Mouse (Mus musculus) heart, embryonic 14.5 days (tissue): Measurements from ENCODE around the gene Amz2. TPM values are rescaled to one million over a fixed set of nuclear protein-coding genes. Genes with fewer than 3 reads are reported as not detected.
A peak's percentile ranks its signal among the peaks of the same experiment; 100 is the strongest.

Source experiments
- ATAC-seq: fragments of 200-750 bp; cut with Nextera tagmentation; 2 replicates; pipeline ENCODE4 v1.8.0; 2017; ENCODE audit warnings: low read depth, moderate TSS enrichment; ENCODE audit not compliant: insufficient number of reproducible peaks, insufficient read depth, low FRiP score
- H3K27ac ChIP-seq, 2 experiments: fragments of 200-500 bp in 1 of 2; fragments of 300-500 bp in 1 of 2; sonication (generic) in 1 of 2; replicated peaks in 1 of 2; 2 replicates each; pipeline ENCODE4 v1.5.1; 2012 to 2014; ENCODE audit warnings: low read depth in 2 of 2, low read length in 2 of 2, control low read depth in 1 of 2, mild to moderate bottlenecking in 1 of 2, mixed read lengths in 1 of 2; ENCODE audit not compliant: control insufficient read depth in 1 of 2, insufficient read depth in 1 of 2
- H3K27me3 ChIP-seq: fragments of 300-500 bp; sonication (generic); 2 replicates; pipeline ENCODE4 v1.6.1; 2014; ENCODE audit warnings: mild to moderate bottlenecking, low read length, control low read depth; ENCODE audit not compliant: control insufficient read depth, insufficient read depth
- H3K36me3 ChIP-seq: fragments of 300-500 bp; sonication (generic); 2 replicates; pipeline ENCODE4 v1.6.1; 2014; ENCODE audit warnings: mild to moderate bottlenecking, control low read depth, low read length, mixed read lengths; ENCODE audit not compliant: control insufficient read depth, insufficient read depth
- H3K4me1 ChIP-seq, 2 experiments: fragments of 200-500 bp in 1 of 2; fragments of 300-500 bp in 1 of 2; sonication (generic) in 1 of 2; 2 replicates each; pipeline ENCODE4 v1.6.1; 2012 to 2014; ENCODE audit warnings: low read length in 2 of 2, control low read depth in 1 of 2, mixed read lengths in 1 of 2; ENCODE audit not compliant: control insufficient read depth in 2 of 2, insufficient read depth in 2 of 2
- H3K4me2 ChIP-seq: fragments of 300-500 bp; sonication (generic); 2 replicates; pipeline ENCODE4 v1.6.1; 2014; ENCODE audit warnings: mild to moderate bottlenecking, low read length
- H3K4me3 ChIP-seq, 2 experiments: fragments of 200-500 bp in 1 of 2; fragments of 300-500 bp in 1 of 2; sonication (generic) in 1 of 2; 2 replicates each; pipeline ENCODE4 v1.5.1; 2012 to 2014; ENCODE audit warnings: low read length in 2 of 2, mild to moderate bottlenecking in 2 of 2, control low read depth in 1 of 2, low read depth in 1 of 2, moderate library complexity in 1 of 2; ENCODE audit not compliant: control insufficient read depth in 1 of 2, insufficient read depth in 1 of 2
- H3K9ac ChIP-seq: fragments of 300-500 bp; sonication (generic); 2 replicates; pipeline ENCODE4 v1.6.1; 2014; ENCODE audit warnings: mild to moderate bottlenecking, low read length
- H3K9me3 ChIP-seq: fragments of 300-500 bp; sonication (generic); 2 replicates; pipeline ENCODE4 v1.6.1; 2016; ENCODE audit warnings: low read length, control low read depth; ENCODE audit not compliant: control insufficient read depth
- WGBS: fragments of 180-500 bp; shearing (Covaris S2); extraction: QIAGEN DNeasy Blood & Tissue Kit; methylation state at CpG from one replicate; pipeline ENCODE4 v1.1.7; 2014; 5-methylcytosine and 5-hydroxymethylcytosine counted together
- polyA plus RNA-seq: library from polyadenylated mRNA; unstranded; fragments of >200 nt; fragmentation: Nextera tagmentation; extraction: Ambion mirVana; gene quantifications from 2 replicates; pipeline ENCODE4 v1.2.1, GENCODE M21; 2014

Amz2 gene
- polyA plus RNA-seq, 1 experiment from 2014 or later = 38.7 TPM

- ATAC-seq = no peak
- no peak overlapping the region for H3K27ac ChIP-seq
- H3K4me3 ChIP-seq = peak overlapping the region; percentile 73 to 97; a peak in 3 of 4 replicates
- peak overlapping the region; percentile 94 for H3K4me2 ChIP-seq
- 38% methylated on average over 15 of the region's 15 CpGs for WGBS
- peaks cover 7 to 16% of the 10 kb centered on the region in 2 experiments; a peak in 3 of 4 replicates for H3K4me1 ChIP-seq
- no peaks in the 10 kb centered on the region for H3K36me3 ChIP-seq
- peak overlapping the region; percentile 83 for H3K9ac ChIP-seq
- no peaks in the 10 kb centered on the region for H3K9me3 ChIP-seq
- no peaks in the 10 kb centered on the region for H3K27me3 ChIP-seq
Observed at GRCm38 (mm10) chr11:109470921-109471861, 45.4 kb downstream of the Amz2 start.

GRCm38 (mm10) chr11:109472171-109472691, 46.5 kb downstream of the Amz2 start:
- peak overlapping the region; percentile 83 for H3K9ac ChIP-seq
- under 1% methylated on average over 33 of the region's 33 CpGs for WGBS
- peak overlapping the region; percentile 73 to 97 for H3K4me3 ChIP-seq
- peaks cover 9 to 16% of the 10 kb centered on the region in 2 experiments; a peak in 3 of 4 replicates for H3K4me1 ChIP-seq
- H3K36me3 ChIP-seq = no peaks in the 10 kb centered on the region
- ATAC-seq = no peak
- H3K27ac ChIP-seq = peak overlapping the region; percentile 21 to 83
- no peaks in the 10 kb centered on the region for H3K9me3 ChIP-seq
- no peaks in the 10 kb centered on the region for H3K27me3 ChIP-seq
- H3K4me2 ChIP-seq = peak overlapping the region; percentile 94

- Histone ChIP-seq H3K36me3 (no peaks in the 10 kb centered on the region), H3K4me1 (peaks cover 9 to 16% of the 10 kb centered on the region in 2 experiments; a peak in 3 of 4 replicates), H3K4me2 (peak overlapping the region; percentile 94), H3K9ac (peak overlapping the region; percentile 83), H3K4me3 (peak overlapping the region; percentile 73 to 97), H3K27me3 (no peaks in the 10 kb centered on the region), H3K27ac (peak overlapping the region; percentile 29 to 83; a peak in 3 of 4 replicates), H3K9me3 (no peaks in the 10 kb centered on the region)
- under 1% methylated on average over 13 of the region's 13 CpGs for WGBS
- ATAC-seq = no peak
Observed at GRCm38 (mm10) chr11:109472821-109473170, 47.0 kb downstream of the Amz2 start.

GRCm38 (mm10) chr11:109473171-109474085, 47.7 kb downstream of the Amz2 start, which contains the start of the genes Arsg and Slc16a6:
TSS of gene Arsg (plus strand) at chr11:109473374.
TSS of gene Slc16a6 (minus strand) at chr11:109473598.
- WGBS = under 1% methylated on average over 81 of the region's 111 CpGs
- Histone ChIP-seq H3K36me3 (no peaks in the 10 kb centered on the region), H3K4me1 (peaks cover 9 to 16% of the 10 kb centered on the region in 2 experiments; a peak in 3 of 4 replicates), H3K9me3 (no peaks in the 10 kb centered on the region), H3K4me3 (peak within 1 kb of the TSS; percentile 73 to 97), H3K9ac (peak within 1 kb of the TSS; percentile 83), H3K27ac (peak within 1 kb of the TSS; percentile 83 to 87), H3K27me3 (no peaks in the 10 kb centered on the region), H3K4me2 (peak within 1 kb of the TSS; percentile 94)
- ATAC-seq = peak; percentile 85

GRCm38 (mm10) chr11:109474086-109474742, 48.5 kb downstream of the Amz2 start:
- Histone ChIP-seq H3K4me3 (peak overlapping the region; percentile 73 to 97), H3K9me3 (no peaks in the 10 kb centered on the region), H3K27ac (peak overlapping the region in 1 of 2 experiments; percentile 83; a peak in 2 of 4 replicates), H3K9ac (peak overlapping the region; percentile 83), H3K4me2 (peak overlapping the region; percentile 94), H3K36me3 (no peaks in the 10 kb centered on the region), H3K27me3 (no peaks in the 10 kb centered on the region), H3K4me1 (peaks cover 9 to 16% of the 10 kb centered on the region in 2 experiments; a peak in 3 of 4 replicates)
- WGBS = 14% methylated on average over 12 of the region's 14 CpGs
- ATAC-seq = no peak

GRCm38 (mm10) chr11:109474836-109475235, 49.1 kb downstream of the Amz2 start:
- WGBS = 87% methylated on average over 13 of the region's 13 CpGs
- Histone ChIP-seq H3K27me3 (no peaks in the 10 kb centered on the region), H3K9ac (no peak overlapping the region), H3K4me3 (no peak overlapping the region), H3K4me1 (peaks cover 9 to 16% of the 10 kb centered on the region in 2 experiments; a peak in 3 of 4 replicates), H3K27ac (no peak overlapping the region), H3K4me2 (no peak overlapping the region), H3K36me3 (no peaks in the 10 kb centered on the region), H3K9me3 (no peaks in the 10 kb centered on the region)
- no peak for ATAC-seq
